Mouse (Mus musculus) activated CD4-positive, CD25-positive, alpha-beta regulatory T cell, adult 4 months (primary cell): Measurements from ENCODE around the gene Gm10300. TPM values are rescaled to one million over a fixed set of nuclear protein-coding genes. Genes with fewer than 3 reads are reported as not detected.

Experiments
- ATAC-seq: one replicate; pipeline ENCODE4 v1.8.0; 2017
- polyA plus RNA-seq, 2 experiments: library from polyadenylated mRNA; unstranded; fragments of 100-300 nt; shearing (Covaris generic); gene quantifications; one replicate each; pipeline ENCODE4 v1.2.1; 2017

Gm10300 gene
- polyA plus RNA-seq, 2 experiments from 2014 or later, result not detected

GRCm38 (mm10) chr4:132079555-132080275 is 5.2 kb downstream of the Gm10300 start:
- ATAC-seq, result no peak

- ATAC-seq, result no peak
These were observed 6.0 kb downstream of the Gm10300 start for GRCm38 (mm10) chr4:132080492-132080983.

- no peak for ATAC-seq
These were observed 10.6 kb downstream of the Gm10300 start for GRCm38 (mm10) chr4:132085114-132085513.

- ATAC-seq, result no peak
These were observed 14.4 kb downstream of the Gm10300 start for GRCm38 (mm10) chr4:132088921-132089320.

- no peak for ATAC-seq
These were observed 18.6 kb downstream of the Gm10300 start for GRCm38 (mm10) chr4:132093136-132093535.

GRCm38 (mm10) chr4:132093928-132094327 is 19.4 kb downstream of the Gm10300 start:
- no peak for ATAC-seq

GRCm38 (mm10) chr4:132095043-132095442 is 20.5 kb downstream of the Gm10300 start:
- no peak for ATAC-seq

- no peak for ATAC-seq
These were observed 25.1 kb downstream of the Gm10300 start for GRCm38 (mm10) chr4:132099548-132099947.

GRCm38 (mm10) chr4:132101152-132101551 is 26.7 kb downstream of the Gm10300 start:
- ATAC-seq, result no peak

GRCm38 (mm10) chr4:132108221-132108620 is 33.7 kb downstream of the Gm10300 start:
- no peak for ATAC-seq

- ATAC-seq, result no peak
These were observed 36.7 kb downstream of the Gm10300 start for GRCm38 (mm10) chr4:132111227-132111626.

- ATAC-seq, result no peak
These were observed 39.1 kb downstream of the Gm10300 start for GRCm38 (mm10) chr4:132113411-132114095.

GRCm38 (mm10) chr4:132116315-132116714 is 41.8 kb downstream of the Gm10300 start:
- no peak for ATAC-seq

- ATAC-seq, result no peak
These were observed 45.1 kb downstream of the Gm10300 start for GRCm38 (mm10) chr4:132119566-132119965.

- no peak for ATAC-seq
These were observed 47.2 kb downstream of the Gm10300 start for GRCm38 (mm10) chr4:132121674-132122073.

GRCm38 (mm10) chr4:132123166-132123565 is 48.7 kb downstream of the Gm10300 start:
- ATAC-seq, result no peak

Other genes starting within 250 kb of the Gm10300 start
- under 1 TPM in 1 of 2 experiments, not detected in 1; 0.10 TPM for gene Ptpru, start 236.4 kb upstream of the Gm10300 start, polyA plus RNA-seq
- 10 to 100 TPM; 27.4 to 30.5 TPM for gene Mecr, start 231.2 kb upstream of the Gm10300 start, polyA plus RNA-seq
- 10 to 100 TPM; 10.8 to 12.2 TPM for gene Srsf4, start 201.1 kb upstream of the Gm10300 start, polyA plus RNA-seq
- not detected for gene Tmem200b, start 152.9 kb upstream of the Gm10300 start, polyA plus RNA-seq
- gene Epb41, start 624 bp downstream of the Gm10300 start, polyA plus RNA-seq, result 10 to 100 TPM; 26.9 to 27.1 TPM
- gene Oprd1, start 69.8 kb downstream of the Gm10300 start, polyA plus RNA-seq, result not detected
- 100 to 1,000 TPM in 1 of 2 experiments, 10 to 100 TPM in 1; 91.1 to 128 TPM for gene Ythdf2, start 137.6 kb downstream of the Gm10300 start, polyA plus RNA-seq
- gene Gmeb1, start 186.9 kb downstream of the Gm10300 start, polyA plus RNA-seq, result 10 to 100 TPM; 13.8 to 13.9 TPM
- 10 to 100 TPM; 74.6 to 89.5 TPM for gene Taf12, start 199.7 kb downstream of the Gm10300 start, polyA plus RNA-seq
- gene Rab42, start 228.7 kb downstream of the Gm10300 start, polyA plus RNA-seq, result not detected